Mouse (Mus musculus): ENCODE data around the gene Sstr5. TPM values are rescaled to one million over a fixed set of nuclear protein-coding genes. Genes with fewer than 3 reads are reported as not detected.
A peak's percentile ranks its signal among the peaks of the same experiment; 100 is the strongest.

The Sstr5 gene
- polyA plus RNA-seq (2015; fragmentation: Nextera tagmentation; extraction: Ambion mirVana) = 0.24 and 0.29 TPM in 2 replicates

DNA sequence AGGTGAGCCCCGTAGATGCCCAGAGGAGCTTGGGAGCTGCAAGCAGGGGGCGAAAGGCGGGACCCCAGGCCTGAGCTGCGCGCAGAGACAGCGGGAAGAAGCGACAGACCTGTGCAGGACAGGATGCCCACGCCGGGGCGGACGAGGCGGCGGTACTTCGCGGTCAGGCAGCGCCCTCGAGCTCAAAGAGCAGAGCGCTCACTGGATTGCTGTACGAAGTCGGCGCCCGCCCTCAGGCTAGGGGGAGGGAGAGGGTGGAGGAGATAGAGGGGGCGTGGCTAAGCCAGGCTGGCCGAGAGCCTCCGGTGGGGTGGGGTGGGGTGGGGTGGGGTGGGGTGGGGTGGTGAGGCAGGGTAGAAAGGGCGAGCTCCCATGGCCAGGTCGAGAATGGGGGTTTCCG is at the start of gene Sstr5:
TSS of gene Sstr5 (minus strand) at position 276 of the 400 bp plus-strand sequence.
- H3K9ac ChIP-seq = peak within 1 kb of the TSS; percentile 62
- no peaks in the 10 kb centered on the region for H3K9me3 ChIP-seq
- peaks cover 10% of the 10 kb centered on the region for H3K4me1 ChIP-seq
- H3K36me3 ChIP-seq = no peaks in the 10 kb centered on the region
- H3K27ac ChIP-seq = no peak within 1 kb of the TSS
- peak within 1 kb of the TSS; percentile 41 for H3K4me3 ChIP-seq
- H3K27me3 ChIP-seq = peaks cover 75% of the 10 kb centered on the region
- H3K4me2 ChIP-seq (replicated peaks) = peak within 1 kb of the TSS; percentile 71
- WGBS = 3% methylated on average over 24 of the region's 28 CpGs
- ATAC-seq (ENCODE audit: low FRiP score, low read depth) = 0 out of 2 replicates have a peak, but pooled peaks have one; percentile 28

DNA sequence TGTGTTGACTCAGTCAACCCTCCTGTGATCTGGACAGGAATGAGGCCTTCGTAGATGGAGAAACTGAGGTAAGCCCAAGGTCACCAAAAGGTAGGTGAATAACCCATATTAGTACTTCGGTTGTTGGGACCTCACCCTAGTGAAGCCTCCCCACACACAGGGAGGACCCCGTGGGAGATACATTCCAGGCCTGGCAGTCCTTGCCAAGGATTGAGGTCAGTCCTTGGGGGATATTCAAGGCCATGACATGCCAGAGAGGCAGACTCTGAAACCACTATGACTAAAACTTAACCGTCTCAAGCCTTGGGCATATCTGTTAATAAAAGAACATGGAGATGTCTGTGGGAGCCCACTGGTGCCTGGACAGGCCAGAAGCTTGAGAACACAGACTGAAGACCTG is 44.7 kb upstream of the Sstr5 start:
- WGBS = 87% methylated on average over 4 of the region's 4 CpGs
- Histone ChIP-seq H3K4me2 (replicated peaks) (no peak overlapping the region), H3K9ac (no peak overlapping the region), H3K27me3 (no peaks in the 10 kb centered on the region), H3K4me3 (no peak overlapping the region), H3K27ac (no peak overlapping the region), H3K36me3 (no peaks in the 10 kb centered on the region), H3K4me1 (peaks cover 8% of the 10 kb centered on the region; the same call in 1 of the 2 replicates), H3K9me3 (no peaks in the 10 kb centered on the region)
- ATAC-seq (ENCODE audit: low FRiP score, low read depth) = no peak

DNA sequence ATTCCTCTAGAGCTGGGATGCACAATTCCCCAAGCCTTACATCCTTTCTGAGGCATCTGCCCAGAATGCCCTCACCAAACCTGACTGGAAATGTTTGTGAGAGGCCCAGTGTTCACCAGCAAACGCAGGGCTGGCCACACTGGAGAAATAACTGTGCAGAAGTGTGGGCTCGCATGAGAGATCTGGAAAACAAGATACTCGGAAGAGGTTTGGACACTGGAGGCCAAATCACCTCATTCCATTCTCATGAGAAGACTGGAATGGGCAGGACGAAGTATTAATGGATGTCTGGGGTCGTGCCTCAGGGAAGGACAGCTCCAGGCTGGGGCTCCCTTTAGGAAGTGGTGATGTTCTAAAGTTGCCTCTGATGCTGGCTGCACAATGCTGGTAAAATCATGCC is 43.6 kb upstream of the Sstr5 start:
- Histone ChIP-seq H3K27ac (no peak overlapping the region), H3K36me3 (no peaks in the 10 kb centered on the region), H3K27me3 (no peaks in the 10 kb centered on the region), H3K9ac (no peak overlapping the region), H3K4me2 (replicated peaks) (no peak overlapping the region), H3K4me1 (peaks cover 8% of the 10 kb centered on the region; the same call in 1 of the 2 replicates), H3K9me3 (no peaks in the 10 kb centered on the region), H3K4me3 (no peak overlapping the region)
- ATAC-seq (ENCODE audit: low FRiP score, low read depth) = no peak
- 78% methylated on average over 5 of the region's 5 CpGs for WGBS

DNA sequence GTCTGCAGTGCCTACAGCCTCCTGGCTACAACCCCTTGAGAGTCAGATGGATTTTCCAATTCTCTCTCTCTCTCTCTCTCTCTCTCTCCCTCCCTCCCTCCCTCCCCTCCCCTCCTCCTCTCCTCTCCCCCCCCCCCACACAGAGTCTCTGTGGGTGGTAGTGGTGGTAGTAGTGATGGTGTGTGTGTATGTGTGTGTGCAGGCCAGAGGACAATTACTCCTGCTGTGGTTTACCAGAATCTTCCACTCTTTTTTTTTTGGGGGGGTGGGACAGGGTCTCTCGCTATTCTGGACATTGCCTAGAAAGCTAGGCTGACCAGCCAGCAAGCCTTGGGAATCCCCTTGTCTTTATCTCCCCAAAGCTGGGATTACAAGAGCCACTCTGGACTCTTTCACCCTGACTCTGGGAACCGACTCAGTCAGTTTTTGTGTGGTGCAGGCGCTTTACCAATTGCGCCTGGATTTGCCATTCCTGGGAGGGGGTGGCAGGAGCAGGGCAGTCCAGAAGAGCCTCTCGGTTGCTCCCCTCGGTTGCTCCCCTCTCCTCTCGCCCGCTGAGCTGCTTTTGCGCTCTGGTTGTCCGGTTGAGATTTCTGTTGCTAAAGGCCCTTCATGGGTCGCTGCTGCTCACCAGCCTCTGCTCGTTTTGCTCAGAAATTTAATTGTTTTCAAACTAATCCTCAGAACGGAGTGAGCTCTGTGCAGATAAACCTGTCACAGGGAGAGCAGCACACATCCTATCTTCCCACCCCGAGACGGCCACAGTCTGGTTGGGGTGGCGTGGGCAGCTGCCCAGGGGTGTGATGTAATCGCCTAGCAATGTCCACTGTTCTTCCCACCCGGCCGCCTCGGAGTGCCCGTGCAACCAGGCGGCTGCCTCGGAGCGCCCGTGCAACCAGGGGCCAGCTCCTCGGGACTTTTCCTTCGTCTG is 42.1 kb upstream of the Sstr5 start:
- Histone ChIP-seq H3K4me3 (no peak overlapping the region), H3K27ac (no peak overlapping the region), H3K4me1 (peaks cover 8% of the 10 kb centered on the region; the same call in 1 of the 2 replicates), H3K27me3 (no peaks in the 10 kb centered on the region), H3K4me2 (replicated peaks) (no peak overlapping the region; the same call in 1 of the 2 replicates), H3K9me3 (no peaks in the 10 kb centered on the region), H3K36me3 (no peaks in the 10 kb centered on the region), H3K9ac (no peak overlapping the region)
- 56% methylated on average over 27 of the region's 27 CpGs for WGBS
- peak; percentile 32; the same call in 1 of the 2 replicates for ATAC-seq (ENCODE audit: low FRiP score, low read depth)

DNA sequence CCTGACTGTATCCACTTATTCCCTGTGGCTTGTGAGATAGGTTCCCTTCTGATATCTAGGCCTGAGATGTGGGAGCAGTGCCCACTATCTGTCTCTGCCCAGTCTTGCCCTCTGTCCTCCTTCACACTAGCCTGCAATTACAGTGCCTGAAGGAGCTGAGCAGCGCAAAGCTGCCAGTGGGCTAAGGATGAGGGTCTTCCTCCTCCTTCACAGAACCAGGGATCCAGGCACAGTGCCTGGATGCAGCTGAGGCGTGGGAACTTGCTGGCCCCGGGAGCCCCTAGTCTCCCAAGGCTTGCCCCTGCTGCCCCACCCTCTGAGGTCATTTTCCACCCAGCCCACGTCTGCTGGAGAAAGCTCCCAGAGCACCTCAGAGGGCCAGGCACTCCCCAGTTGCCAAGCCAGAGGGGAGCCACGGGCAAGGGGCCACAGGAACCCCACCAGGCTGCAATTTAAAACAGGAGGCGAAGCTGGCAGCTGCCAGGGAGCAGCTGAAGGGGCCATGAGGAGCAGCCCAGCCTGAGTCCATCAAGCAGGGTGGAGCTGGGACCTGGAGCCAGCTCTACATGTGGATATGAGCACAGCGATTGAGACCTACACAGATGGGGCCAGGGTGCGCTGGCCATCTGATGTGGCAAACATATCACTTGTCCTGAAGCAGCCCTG is 33.4 kb upstream of the Sstr5 start:
- ATAC-seq (ENCODE audit: low FRiP score, low read depth) = no peak
- no peaks in the 10 kb centered on the region for H3K4me1 ChIP-seq
- no peak overlapping the region for H3K4me2 ChIP-seq (replicated peaks)
- H3K4me3 ChIP-seq = no peak overlapping the region
- no peaks in the 10 kb centered on the region; the same call in 1 of the 2 replicates for H3K27me3 ChIP-seq
- WGBS = 61% methylated on average over 8 of the region's 8 CpGs
- no peaks in the 10 kb centered on the region for H3K9me3 ChIP-seq
- no peak overlapping the region for H3K9ac ChIP-seq
- H3K27ac ChIP-seq = no peak overlapping the region
- no peaks in the 10 kb centered on the region for H3K36me3 ChIP-seq

DNA sequence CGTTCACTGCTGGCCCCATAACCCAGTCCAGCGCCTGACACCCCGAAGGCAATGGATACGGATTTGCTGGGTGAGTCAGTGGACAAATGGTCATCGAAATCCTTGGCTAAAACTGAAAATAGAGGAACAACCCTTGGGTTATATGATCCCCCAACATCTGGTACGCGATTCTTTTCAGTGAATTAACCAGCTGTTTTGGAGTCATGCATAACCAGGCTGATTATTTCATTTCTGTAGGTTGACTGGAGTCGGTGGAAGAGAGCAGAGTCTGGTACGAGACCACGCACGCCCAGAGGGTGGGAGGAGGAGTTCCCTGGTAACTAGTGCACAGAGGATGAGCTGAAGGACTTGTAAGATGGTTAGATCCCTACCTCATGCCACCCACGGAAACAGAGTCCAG is 25.0 kb upstream of the Sstr5 start:
- 64% methylated on average over 12 of the region's 12 CpGs for WGBS
- H3K27me3 ChIP-seq = no peaks in the 10 kb centered on the region
- no peaks in the 10 kb centered on the region for H3K9me3 ChIP-seq
- no peak for ATAC-seq (ENCODE audit: low FRiP score, low read depth)
- H3K4me3 ChIP-seq = no peak overlapping the region
- no peaks in the 10 kb centered on the region for H3K36me3 ChIP-seq
- H3K9ac ChIP-seq = no peak overlapping the region
- H3K27ac ChIP-seq = 0 out of 2 replicates have a peak overlapping the region, but pooled peaks have one; percentile 22
- H3K4me1 ChIP-seq = peaks cover 17% of the 10 kb centered on the region
- H3K4me2 ChIP-seq (replicated peaks) = no peak overlapping the region

DNA sequence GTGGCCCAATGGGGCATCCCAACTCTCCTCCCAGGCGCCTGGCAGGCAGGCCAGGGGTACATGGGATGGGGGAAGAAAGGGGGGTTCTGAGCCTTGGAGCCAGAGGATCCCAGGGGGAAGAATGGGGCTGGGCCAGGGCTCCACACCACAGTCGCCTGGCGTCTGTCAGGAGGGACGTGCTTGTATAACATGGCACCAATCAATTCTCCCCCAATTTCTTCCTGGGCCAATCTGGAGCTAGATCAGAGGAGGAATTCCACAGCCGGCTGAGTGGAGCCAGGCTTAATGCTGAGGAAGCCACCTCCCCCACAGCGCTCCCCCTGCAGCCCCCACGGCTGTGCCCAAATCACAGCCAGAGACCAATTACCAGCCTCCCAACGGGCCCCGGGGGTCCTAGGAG is 23.4 kb upstream of the Sstr5 start:
- ATAC-seq (ENCODE audit: low FRiP score, low read depth) = peak; percentile 39; the same call in 1 of the 2 replicates
- Histone ChIP-seq H3K27ac (no peak overlapping the region; the same call in 1 of the 2 replicates), H3K4me2 (replicated peaks) (no peak overlapping the region), H3K9ac (peak overlapping the region; percentile 36), H3K4me3 (no peak overlapping the region), H3K9me3 (no peaks in the 10 kb centered on the region), H3K4me1 (peaks cover 27% of the 10 kb centered on the region), H3K27me3 (no peaks in the 10 kb centered on the region), H3K36me3 (no peaks in the 10 kb centered on the region)
- WGBS = 16% methylated on average over 9 of the region's 9 CpGs

DNA sequence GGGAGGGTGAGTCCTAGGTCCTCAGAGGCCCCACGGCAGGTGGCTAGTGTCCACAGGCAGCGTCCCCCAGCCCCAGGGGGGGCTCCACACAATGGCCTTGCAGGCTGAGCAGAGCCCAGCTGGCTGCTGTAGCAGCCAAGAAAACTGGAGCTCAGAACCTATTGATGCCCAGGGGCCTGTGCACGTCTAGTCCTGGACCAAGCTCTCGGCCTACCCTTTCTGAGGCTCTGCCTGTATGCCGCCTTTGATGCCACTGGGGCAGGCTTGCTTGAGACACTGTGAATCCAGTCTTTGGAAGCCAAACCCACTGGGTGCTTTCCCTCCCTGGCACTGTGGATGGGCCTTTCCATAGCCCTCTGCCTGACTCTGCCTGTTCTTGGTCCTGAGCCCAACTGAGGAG is 22.4 kb upstream of the Sstr5 start:
- Histone ChIP-seq H3K27ac (no peak overlapping the region), H3K9ac (no peak overlapping the region)
- no peak for ATAC-seq (ENCODE audit: low FRiP score, low read depth)

DNA sequence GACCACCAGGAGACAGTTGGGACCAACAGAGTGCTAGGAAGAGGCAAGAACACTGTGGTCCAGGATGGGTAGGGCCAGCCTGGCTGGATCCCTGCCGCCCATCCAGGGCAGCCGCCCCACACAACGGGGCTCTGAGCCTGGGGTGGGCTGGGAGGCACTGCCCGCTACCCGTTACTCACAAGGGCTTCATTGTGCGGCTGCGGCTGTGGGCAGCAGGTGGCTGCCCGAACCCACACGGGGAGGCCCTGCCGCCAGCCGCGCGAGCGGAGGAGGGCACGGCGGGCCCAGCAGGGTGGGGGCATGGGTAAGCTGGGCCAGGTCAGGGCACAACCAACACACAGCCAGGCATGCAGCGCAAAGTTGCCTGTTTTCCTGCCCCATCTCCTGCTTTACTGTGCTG is 21.1 kb upstream of the Sstr5 start:
- Histone ChIP-seq H3K4me1 (peaks cover 27% of the 10 kb centered on the region), H3K9ac (no peak overlapping the region), H3K36me3 (no peaks in the 10 kb centered on the region), H3K4me3 (no peak overlapping the region), H3K27me3 (no peaks in the 10 kb centered on the region), H3K4me2 (replicated peaks) (no peak overlapping the region), H3K9me3 (peaks cover 6% of the 10 kb centered on the region; the same call in 1 of the 2 replicates), H3K27ac (no peak overlapping the region)
- WGBS = 94% methylated on average over 17 of the region's 17 CpGs
- ATAC-seq (ENCODE audit: low FRiP score, low read depth) = no peak

More for the DNA sequence above, 22.4 kb upstream of the Sstr5 start:
- Histone ChIP-seq H3K9me3 (no peaks in the 10 kb centered on the region), H3K4me3 (no peak overlapping the region), H3K36me3 (no peaks in the 10 kb centered on the region), H3K4me1 (peaks cover 27% of the 10 kb centered on the region), H3K4me2 (replicated peaks) (no peak overlapping the region), H3K27me3 (no peaks in the 10 kb centered on the region)
- WGBS = 93% methylated on average over 5 of the region's 5 CpGs

DNA sequence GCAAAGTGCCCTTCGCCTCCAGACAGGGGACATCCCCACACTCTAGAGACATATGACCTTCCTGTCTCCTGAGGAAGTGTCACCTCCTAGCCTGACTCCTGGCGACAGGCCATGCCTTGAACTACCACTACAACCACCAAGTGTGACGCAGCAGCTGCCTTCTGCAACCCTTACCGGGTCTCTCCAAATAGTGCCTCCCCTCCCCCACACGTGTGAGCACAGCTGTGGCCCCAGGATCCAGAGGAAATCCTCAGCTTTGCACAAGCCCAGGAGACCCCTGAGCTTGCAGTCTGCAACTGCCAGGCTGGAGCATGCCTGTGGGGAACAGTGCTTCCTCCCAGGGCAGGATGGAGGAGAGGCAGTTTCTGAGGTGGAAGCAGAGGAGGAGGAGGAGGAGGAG is 19.2 kb upstream of the Sstr5 start:
- no peak overlapping the region for H3K27ac ChIP-seq
- peak; percentile 58; the same call in 1 of the 2 replicates for ATAC-seq (ENCODE audit: low FRiP score, low read depth)
- 25% methylated on average over 5 of the region's 5 CpGs for WGBS

DNA sequence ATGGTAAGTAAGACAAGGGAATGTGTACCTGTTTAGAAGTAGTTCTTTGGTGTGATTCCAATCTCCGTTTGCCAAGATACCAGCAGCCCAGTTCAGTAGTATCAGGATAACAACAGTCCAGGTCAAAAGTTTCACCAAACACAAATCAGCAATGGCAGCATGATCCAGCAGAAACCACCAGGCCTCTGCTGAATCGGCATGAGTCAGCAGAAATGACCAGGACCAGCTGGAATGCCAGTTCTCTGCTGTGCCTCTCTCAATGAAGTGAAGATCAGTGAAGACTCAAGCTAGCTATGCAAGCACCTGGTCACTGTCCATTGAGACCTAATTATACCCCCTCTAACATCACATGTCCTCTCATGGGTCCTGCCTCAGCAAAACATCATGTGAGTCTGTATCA is 17.0 kb upstream of the Sstr5 start:
- no peak overlapping the region for H3K4me3 ChIP-seq
- H3K27ac ChIP-seq = no peak overlapping the region
- H3K36me3 ChIP-seq = no peaks in the 10 kb centered on the region
- peaks cover 17% of the 10 kb centered on the region for H3K4me1 ChIP-seq
- H3K4me2 ChIP-seq (replicated peaks) = no peak overlapping the region
- WGBS = 92% methylated on average over 2 of the region's 2 CpGs
- H3K27me3 ChIP-seq = no peaks in the 10 kb centered on the region
- no peak overlapping the region for H3K9ac ChIP-seq
- H3K9me3 ChIP-seq = peaks cover 6% of the 10 kb centered on the region; the same call in 1 of the 2 replicates
- no peak for ATAC-seq (ENCODE audit: low FRiP score, low read depth)

More for the DNA sequence above, 19.2 kb upstream of the Sstr5 start:
- Histone ChIP-seq H3K9me3 (peaks cover 6% of the 10 kb centered on the region; the same call in 1 of the 2 replicates), H3K4me2 (replicated peaks) (no peak overlapping the region), H3K4me3 (no peak overlapping the region), H3K27me3 (no peaks in the 10 kb centered on the region), H3K9ac (no peak overlapping the region), H3K36me3 (no peaks in the 10 kb centered on the region), H3K4me1 (peaks cover 27% of the 10 kb centered on the region)

DNA sequence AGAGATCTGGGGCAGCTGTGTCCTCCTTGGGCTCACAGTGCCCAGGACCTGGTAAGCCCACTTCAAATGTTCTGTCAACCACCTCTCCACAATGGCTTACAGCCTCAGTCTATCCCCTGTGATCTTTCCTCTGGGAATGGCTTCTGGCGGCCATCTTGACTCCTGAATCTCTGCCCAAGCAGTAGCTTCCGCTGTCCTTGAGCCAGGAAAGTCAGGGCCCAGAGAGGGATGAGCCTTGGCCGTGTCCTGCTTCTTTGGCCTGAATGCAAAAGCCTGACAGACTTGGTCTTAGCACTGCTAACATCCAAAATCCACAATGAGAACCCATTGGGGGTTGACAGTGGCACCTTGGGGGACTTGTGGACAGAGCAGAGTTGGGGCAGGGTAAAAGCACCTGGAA is 14.8 kb upstream of the Sstr5 start:
- H3K27ac ChIP-seq = no peak overlapping the region
- H3K36me3 ChIP-seq = no peaks in the 10 kb centered on the region
- 80% methylated on average over 3 of the region's 3 CpGs for WGBS
- peaks cover 17% of the 10 kb centered on the region for H3K4me1 ChIP-seq
- no peak overlapping the region for H3K4me3 ChIP-seq
- H3K27me3 ChIP-seq = no peaks in the 10 kb centered on the region
- H3K9ac ChIP-seq = no peak overlapping the region
- peaks cover 6% of the 10 kb centered on the region; the same call in 1 of the 2 replicates for H3K9me3 ChIP-seq
- H3K4me2 ChIP-seq (replicated peaks) = no peak overlapping the region
- no peak for ATAC-seq (ENCODE audit: low FRiP score, low read depth)
